Mouse (Mus musculus): ENCODE measurements at regions not wholly inside any gene's neighbourhood (a gene's known extent, or its start where the extent isn't known, plus 50 kb on each side); places are given as distances from the start of the nearest gene placed in this dataset.

- TF ChIP-seq CTCF (conservative IDR thresholded peaks at IDR 0.05; ENCODE audit: insufficient read depth, insufficient read length, low read depth, low read length) (no peak), POLR2A (IDR thresholded peaks at IDR 0.05; ENCODE audit: low read depth, low read length) (no peak)
These were observed 199.4 kb downstream of the Ifng start for GRCm38 (mm10) chr10:118640121-118640809.
